Mouse (Mus musculus): ENCODE measurements around the gene Tmem63c.

Tmem63c gene

DNA sequence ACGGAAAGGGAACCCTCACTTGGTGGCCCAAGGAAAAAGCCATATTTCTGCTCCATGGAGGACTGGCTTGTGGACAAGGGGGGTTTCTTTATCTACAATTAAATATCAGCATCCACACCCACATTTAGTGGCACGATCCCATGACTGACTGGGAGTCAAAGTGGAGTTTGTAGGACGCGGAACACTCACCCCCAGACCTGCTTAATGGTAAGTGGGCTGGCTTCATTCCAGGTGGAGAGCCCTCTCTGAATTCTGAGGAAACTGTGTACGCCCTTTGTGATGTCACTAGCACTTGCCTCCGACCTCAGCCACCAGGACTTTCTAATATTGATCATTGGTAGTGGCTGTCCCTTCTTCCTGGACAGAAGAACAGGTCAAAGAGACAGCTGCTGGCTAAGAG lies at the start of gene Tmem63c:
Gene Tmem63c, plus strand, starts transcription at position 301 of the 400 bp plus-strand sequence.
- DNase-seq, result no peak

DNA sequence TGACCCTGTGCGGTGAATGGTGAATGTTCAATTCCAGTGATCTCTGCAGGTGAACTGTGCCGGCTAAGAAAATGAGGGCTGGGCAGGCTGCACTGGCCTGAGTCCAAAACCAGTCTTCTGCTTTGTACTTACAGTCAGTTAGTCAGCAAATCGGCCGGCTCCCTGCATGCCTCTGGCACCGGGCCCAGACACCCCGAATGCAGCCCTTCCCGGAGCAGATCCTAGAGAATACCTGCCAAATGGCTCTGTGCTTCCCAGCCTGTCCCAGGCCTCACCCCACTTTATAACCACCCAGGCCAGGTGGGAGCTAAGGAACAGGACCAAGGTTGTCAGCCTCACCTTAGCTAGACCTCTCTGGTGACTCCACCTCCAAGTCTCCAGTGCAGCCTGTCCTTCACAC lies 47.9 kb upstream of the Tmem63c start:
- peak; percentile 98 for DNase-seq

DNA sequence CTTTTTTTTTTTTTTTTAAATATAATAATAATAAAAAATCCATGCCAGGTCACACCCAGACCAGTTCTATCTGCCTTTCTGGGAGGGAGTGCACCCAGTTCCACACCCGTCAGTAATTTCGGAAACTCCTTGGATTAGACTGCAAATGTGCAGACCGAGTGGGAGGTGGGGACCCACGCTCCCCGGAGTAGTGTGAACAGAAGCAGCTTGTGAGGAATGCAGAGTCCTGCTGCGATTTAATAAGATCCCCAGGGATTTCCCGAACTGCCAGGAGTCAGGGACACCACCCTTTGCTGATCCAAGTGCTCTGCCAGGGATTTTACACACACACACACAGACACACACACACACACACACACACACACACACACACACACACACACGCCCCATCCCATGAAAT lies 47.4 kb upstream of the Tmem63c start:
- DNase-seq, result peak; percentile 68

DNA sequence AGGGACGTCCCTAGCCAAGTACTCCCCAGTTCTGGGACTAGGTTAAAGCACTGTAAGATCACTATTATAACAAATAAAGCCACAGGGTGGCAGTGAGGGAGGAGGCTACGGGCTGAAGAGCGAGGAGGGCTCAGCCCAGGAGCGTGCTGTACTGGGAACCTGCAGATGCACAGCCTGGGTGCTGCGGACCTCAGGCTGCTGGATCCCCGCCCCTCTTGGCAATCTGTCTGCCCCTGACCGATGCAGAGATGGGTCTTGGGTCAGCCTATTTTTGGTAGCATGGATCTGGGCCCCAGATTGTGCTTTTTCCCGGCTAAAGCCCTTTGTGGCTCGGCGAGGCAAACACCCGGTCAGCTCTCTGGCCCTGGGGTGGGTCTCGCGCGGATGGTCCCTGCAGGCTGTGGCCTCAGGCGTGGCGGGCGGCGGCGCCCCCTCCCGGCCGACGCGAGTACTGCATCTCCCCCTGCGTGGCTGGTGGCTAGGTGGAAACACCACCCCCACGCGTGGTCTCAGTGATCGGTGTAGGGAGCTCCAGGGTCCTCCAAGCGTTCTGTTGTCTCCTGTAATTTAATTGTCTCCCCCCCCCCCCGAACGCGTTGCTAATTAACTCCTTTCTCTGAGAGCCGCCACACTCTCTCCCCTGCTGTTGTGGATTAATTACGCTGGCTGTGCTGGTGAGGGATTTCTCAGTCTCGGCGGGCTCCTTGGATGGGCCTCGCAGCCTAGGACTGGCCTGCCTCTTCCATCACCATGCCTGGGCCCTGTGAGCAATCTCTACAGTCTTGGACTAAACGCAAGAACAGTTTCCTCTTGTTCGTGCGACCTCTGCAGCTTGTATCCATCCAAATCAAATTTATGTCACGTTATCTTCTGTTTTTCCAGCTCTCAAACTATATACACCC lies 46.5 kb upstream of the Tmem63c start:
- peak; percentile 92 for DNase-seq

DNA sequence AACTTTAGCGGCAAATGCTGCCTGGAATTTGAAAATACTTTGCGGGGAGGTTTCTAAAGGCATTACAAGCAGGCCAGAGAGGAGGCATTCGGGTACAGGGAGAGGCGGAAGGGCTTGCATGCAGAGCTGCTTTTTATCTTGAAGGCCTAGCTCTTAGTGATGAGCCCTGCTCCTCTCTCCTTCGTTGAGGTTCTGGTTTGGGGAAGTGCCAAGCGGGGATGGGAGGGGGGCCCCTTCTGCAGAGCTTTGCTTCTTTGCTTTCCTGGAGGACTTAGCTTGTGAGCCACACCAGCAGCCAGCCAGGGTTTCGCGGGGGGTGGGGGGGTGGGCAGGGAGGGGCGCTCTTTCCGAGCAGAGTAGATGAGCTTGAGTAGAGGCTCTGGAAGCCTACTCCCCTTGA lies 45.4 kb upstream of the Tmem63c start:
- DNase-seq, result no peak

DNA sequence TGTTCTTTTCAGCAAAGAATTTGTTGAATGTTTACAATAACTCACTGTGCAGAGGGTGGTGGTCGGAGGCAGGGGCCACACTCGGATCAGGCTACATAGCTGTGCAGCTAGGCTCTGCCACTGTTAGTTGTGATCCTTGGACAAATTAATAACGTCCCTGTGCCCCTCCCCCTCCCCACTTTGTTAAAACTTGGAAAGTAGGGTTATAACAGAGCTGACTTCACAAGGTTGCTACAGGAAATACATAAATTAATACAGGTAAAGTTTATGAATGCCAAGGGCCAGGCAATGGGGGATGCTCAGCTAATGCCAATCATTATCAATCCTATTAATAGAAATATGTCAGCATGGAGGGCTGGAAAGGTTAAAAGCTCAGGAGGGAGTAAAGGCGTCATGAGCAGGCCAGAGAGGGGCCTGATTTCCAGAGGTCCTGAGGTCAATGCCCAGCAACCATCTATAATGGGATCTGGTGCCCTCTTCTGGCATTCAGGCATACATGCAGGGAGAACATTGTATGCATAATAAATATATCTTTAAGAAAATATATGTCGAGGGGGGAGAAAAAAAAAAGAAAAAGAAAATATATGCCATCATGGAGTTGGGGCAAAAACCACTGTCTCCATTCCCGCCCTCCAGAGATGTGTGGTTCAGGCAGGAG lies 44.5 kb upstream of the Tmem63c start:
- DNase-seq, result peak; percentile 68

DNA sequence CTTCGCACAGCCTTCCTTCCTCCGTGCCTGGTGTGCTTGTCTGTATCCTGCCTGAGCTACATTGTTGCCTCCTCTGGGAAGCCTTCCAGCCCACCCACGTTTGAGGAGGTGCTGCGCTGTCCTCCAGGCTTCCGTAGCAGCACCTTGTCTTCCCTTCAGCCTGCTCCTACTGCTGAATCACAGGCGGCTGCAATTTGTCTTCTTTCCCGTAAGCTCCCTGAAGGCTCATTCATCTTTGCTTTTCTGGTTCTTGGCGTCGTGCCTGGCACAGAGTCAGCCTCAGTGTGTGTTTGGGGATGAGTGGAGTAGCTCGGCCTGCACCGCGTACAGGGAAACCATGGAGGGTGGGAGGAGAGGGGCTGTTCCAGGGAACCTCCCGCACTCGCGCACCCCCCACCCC lies 43.3 kb upstream of the Tmem63c start:
- no peak for DNase-seq

DNA sequence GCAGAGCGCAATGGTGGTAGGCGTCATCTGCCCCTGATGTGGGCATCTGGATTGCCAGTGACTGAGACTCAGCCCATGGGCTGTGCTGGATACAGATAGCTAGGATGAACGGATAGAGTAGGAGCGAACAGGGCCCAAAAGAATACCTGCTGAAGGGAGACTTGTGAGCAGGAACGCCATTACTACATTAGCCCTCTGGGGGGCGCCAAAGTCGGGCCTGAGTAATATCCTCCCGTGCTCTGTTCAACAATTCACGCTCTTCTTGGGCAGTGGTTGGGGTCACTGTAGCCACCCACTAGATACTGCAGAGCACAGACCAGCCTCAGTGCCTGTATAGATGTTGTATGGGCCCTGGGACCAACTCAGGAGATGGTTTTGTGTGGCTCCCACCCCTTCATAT lies 40.0 kb upstream of the Tmem63c start:
- peak; percentile 75 for DNase-seq

DNA sequence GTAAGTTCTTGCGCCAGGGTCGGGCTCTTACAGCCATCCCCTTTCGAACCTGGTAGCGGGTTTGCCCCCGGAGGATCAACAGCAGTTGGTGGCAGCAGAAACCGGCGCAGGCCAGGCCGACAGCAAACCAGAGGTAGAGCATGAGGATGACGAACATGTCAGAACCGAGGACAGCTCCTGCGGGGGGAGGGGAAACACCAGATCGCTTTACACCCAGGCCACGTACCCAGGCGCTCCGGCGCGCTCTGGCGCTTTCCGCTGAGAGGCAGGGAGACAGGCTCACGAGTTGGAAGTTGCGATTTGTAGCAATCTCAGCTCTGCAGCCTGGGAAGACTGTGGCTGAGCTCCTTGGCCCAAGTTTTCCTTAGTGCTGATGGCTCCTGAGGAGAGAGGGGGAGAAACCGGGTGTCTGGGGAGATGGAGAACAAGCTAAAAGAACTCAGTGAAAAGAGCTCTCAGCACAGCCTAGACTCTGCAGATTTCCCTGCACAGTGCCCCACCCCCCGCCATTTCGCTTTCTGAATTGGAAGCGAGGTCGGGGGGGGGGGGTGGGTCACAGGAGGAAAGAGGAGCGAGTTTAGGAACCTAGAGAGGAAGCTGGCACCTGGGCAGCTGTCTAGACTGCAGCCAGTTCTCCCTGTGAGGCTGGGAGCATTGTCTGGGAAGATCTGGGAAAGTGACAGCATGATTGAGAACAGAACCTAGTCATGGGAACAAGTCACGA lies 37.5 kb upstream of the Tmem63c start:
- DNase-seq, result no peak

DNA sequence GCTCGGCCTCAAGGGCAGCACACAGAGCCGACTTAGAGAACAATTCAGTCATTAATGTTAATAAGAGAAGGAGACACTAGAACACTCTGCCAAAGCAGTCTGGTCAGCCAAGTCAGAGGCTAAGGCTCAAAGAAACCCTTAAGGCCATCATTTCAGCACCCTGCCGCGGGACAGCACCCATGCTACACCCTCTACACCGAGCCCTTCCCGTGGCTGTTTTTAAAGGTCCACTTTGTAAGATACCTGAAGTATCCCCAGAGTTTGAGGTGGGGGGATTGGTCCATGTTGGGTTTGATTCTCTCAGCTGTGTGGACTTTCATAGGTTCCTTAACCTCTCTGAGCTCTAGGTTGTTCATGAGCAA lies 37.0 kb upstream of the Tmem63c start:
- DNase-seq, result no peak

DNA sequence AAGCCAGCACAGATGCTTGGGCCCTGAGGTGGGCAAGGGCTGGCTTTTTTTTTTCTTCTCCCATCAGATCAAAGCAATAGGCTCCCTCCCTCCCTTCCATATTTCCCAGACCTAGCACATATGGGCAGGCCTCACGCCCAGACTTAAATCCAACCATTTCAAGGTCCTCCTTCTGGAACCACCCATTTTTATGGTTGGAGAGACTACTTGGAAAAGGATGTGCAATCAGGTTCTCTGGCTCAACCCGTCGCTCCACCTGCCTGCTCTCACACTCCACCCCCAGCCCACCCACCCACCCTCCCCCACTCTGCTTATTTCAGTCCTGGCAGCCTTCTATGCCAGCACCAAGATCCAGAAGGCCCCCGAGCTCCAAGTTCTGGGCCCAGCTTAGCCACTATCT lies 34.6 kb upstream of the Tmem63c start:
- no peak for DNase-seq

DNA sequence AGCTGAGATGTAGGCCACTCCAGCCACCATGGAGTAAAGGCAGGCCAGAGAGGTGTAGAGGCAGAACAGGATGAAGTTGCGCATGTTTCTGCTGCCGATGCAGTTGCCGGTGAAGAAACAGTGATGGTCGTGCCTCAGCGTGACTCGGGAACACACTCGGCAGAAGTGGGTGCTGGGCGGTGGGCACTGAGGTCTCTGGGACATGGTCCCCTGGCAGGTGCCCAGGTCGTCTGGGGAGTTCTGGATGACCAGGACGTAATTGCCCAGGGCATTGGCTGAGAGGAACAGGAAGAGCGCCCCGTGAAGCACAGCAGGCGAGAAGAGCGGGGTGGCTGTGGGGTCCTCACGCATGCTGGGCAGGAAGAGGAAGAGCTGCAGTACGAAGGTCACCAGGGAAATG lies 32.9 kb upstream of the Tmem63c start:
- DNase-seq, result no peak

DNA sequence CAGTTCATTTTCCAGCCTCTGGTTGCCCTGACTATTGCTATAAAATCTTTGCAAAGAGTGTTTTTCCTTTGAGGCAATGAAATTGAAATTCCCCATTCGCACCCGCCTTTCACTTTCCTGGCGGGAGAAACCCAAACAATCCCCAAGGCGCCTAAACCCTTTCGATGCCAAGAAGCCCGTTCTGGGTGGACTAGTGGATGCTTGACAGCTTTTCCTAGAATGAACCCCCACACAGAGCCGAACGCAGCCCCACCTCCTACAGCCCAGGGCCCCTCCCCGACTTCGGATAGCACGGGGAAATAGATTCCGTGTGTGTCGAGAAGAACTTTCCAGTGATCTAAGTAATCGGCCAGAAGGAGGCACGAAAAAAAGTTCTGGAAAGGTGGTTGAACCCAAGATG lies 31.8 kb upstream of the Tmem63c start:
- no peak for DNase-seq

DNA sequence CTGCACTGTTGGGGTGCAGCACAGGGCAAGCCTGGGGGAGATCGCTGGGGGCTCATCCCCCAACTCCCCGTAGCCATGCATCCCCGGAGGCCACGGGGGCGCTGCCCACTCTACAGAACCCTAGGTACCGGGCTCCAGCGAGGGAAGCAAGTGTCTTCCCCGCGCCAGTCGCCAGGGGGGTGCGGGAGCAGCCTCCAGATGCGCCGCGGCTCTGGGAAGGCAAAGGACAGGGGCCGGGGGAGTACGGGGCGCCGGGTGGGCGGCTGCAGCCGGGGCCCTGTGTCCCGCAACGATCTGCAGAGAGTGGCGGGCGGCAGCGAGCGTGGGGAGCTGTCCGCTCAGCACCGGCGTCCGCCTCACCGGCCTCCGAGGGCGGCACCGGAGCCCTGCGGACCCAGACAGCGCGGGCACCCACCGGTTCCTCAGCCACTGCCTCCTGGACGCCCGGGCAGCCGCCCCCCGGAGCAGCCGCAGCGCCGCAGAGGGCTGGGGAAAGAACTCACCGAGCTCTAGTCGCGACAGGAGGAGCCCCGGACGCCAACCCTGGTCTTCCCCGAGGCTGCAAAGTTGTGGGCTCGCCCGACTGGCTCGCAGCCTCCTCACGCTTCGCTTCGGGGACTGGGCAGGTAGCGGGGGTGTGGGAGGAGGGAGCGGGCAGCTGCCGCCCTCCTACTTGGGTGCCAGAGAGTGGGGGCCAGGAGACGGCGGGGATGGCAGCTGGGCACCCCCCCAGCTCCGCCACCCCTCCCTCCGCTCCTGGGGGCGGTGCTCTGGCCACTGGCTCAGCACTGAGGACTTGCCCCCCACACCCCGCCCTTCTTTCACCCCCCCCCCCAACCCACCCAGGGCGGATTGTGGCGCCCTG lies 31.0 kb upstream of the Tmem63c start, which contains the start of gene Zdhhc22:
Gene Zdhhc22, minus strand, starts transcription at position 541 of the 865 bp plus-strand sequence.
- DNase-seq, result no peak

DNA sequence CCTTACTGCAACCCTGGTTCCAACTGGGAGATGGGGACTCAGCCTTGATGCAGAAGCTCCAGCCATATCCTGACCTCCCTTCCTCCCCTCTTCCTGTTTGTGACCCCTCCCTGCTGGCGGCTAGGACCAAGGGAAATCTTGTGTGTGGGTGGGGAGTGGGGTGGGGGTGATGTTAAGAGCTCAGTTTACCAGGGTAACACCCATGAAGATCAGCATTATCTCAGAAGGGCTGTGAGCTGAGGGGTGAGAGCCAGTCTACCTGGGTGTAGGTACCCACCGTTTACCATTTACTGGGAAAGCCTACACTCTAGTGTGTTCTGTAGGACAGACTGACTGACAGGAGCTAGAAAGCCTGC lies 30.4 kb upstream of the Tmem63c start:
- no peak for DNase-seq

DNA sequence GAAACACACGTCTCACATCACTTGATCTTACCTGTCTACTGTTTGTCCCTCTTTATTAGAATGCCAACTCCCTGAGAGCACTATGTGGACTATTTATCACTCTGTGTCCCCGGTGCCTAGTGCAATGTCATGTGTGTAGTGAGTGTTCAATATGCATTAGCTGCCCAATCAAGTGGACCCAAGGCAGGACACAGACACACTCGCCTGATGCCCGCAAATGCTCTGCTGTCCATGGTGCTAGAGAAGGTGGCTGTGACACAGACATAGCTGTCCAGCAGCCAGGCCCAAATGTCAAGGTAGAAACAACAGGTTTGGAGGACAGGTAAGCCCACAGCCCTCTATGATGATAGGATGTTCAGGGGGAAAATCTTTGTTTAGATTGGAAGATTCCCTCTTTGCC lies 27.0 kb upstream of the Tmem63c start:
- DNase-seq, result no peak

DNA sequence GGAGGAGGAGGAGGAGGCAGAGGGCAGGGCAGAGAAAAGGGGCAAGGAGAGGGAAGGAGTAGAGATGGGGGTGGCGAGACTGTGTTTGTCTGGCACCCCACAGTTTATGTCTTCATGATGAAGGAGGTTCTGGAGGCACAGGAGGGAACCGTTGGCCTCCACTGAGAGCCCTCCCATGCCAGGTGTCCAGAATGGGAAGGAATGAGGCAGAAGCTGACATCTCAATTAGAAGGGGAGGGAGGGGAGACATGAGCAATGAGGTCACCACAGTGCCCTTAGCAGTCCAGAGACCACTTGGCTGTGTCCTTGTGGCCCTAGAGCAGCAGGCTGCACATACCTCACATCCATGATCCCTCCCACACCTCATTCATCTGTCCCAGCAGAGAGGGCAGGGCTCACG lies 26.4 kb upstream of the Tmem63c start:
- no peak for DNase-seq

DNA sequence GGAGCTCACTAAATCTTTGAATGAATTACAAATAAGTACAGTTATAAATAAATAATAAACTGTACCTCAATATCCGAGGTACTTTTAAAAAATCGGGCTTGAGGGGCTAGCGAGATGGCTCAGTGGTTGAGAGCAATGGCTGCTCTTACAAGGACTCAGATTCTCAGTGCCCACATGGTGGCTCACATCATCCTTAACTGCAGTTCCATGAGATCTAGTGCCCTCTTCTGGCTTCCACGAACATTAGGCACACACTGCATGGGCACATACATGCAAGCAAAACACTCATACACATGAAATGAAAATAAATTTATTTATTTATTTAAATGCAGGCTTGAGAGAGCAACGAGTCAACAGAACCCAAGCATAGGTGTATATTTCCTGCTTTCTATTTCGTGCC lies 25.2 kb upstream of the Tmem63c start:
- no peak for DNase-seq

DNA sequence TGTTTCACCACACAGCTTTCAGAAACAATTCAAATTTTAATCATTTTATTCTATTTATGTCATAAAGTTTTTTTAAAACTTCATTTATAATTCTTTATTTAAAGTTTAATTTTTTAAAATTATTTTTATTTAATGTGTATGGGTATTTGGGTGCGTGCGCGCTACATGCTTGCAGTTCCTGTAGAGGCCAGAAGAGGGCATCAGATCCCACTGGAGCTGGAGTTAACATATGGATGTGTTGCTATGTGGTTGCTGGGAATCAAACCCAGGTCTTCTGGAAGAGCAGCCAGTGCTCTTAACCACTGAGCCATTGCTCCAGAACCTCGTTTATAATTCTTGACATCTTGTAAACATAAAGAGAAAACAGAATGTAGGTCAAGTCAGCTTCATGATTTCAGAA lies 22.4 kb upstream of the Tmem63c start:
- DNase-seq, result no peak

DNA sequence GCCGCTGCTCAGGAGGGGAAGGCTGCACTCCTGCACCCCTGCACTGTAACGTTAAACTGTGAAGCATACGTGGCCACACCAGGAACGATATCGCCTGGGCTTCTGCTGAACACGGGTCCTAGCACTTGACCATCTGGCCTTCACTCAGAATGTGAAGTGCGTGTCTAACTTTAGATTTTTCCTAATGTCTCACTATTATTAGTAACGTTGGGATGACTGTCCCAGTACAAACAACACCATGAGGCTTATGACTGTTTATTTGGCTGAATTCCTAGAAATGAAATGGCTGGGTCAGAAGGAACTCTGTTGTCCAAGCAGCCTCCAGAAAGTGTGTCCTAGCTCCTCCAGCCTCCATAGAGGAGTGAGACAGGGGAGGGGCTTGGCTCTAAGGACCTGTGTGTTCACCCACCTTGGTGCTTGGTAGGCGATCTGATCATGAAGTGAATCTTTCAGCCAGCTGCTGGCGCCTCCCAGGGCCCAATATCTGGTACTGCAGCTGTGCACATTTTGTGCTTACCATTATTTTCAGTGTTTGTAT lies 21.8 kb upstream of the Tmem63c start:
- peak; percentile 64 for DNase-seq

DNA sequence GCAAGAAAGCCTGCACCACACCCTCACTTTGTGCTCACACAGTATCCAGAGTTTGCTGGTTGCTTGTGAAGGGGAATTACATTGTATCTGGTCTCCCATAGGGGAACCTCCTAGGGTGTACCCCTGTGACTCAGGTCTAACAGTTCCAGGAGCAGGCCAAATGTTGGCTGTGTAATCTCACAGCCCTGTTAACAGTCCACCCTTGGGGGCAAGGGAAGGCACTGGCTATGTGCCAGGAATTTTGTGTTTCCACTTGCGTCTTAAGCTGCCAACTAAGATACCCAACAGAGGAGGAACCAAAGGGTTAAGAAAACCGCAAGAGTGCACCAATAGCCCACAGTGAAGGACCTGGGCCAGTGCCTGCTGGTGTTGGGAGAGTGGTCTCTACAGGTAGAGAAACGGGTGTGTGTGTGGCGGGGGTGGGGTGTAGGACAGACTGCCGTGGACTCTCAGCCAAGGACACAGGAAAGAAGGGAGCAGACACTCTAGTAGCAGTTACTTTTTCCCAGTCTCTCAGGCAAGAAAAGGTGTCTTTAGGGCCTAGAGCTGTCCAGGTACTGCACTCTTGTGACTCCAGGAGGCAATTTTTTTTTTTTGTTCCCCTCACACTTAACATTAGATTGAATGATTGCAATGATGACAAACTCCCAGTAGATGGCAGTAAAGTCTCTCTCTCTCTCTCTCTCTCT lies 20.8 kb upstream of the Tmem63c start:
- peak; percentile 73 for DNase-seq

DNA sequence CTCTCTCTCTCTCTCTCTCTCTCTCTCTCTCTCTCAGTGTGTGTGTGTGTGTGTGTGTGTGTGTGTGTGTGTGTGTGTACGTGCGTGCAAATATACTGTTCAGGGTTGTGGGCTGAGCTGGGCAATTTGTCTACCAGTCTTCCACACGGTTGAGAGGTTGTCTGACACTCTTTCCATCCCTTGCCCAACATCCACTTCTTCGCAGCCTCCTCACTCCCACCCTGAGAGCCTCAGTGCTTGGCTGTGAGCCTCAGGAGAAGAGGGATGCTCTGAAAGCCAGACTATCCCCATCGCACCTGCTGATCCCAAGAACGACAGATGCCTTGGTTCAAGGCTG lies 20.3 kb upstream of the Tmem63c start:
- no peak for DNase-seq

All from cerebellum, adult 9-10 months (tissue).